Mouse (Mus musculus) testis, adult 2 months (tissue): ENCODE data around the gene Tnrc6b.

Source experiments
- CTCF ChIP-seq: fragments of 200-500 bp; IDR thresholded peaks from 2 replicates; pipeline ENCODE4 v1.5.1; 2012; ENCODE audit warnings: low read depth, mild to moderate bottlenecking, inconsistent platforms, low read length, moderate library complexity; ENCODE audit not compliant: control insufficient read depth, insufficient read depth, insufficient replicate concordance
- POLR2A ChIP-seq: fragments of 200-500 bp; IDR thresholded peaks from 2 replicates; pipeline ENCODE4 v1.6.1; 2012; ENCODE audit warnings: low read depth, mild to moderate bottlenecking, inconsistent platforms, low read length, moderate library complexity; ENCODE audit not compliant: control insufficient read depth

DNA sequence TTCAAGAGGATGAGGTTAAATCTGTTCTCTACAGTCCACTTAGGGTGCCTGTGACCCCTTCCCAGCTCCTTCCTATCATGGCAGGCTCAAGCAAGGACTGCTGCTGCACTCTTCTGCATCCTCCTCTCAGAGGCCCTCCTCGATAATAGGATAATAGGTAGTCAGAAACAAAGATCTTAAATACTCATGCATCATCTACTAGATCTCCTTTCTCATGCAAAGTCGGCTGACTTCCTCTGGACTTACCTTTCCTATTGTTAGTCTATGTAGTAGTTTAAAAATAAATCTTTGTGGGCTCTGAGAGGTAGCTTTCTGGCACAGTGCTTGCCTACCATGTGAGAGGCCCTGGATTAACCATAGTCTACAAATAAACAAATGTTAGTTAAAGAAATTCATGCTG, 18.4 kb downstream of the Tnrc6b start:
- TF ChIP-seq POLR2A = no peak
- TF ChIP-seq CTCF = no peak
